Mouse (Mus musculus) CD4-positive, CD25-positive, alpha-beta regulatory T cell, adult 4 months (primary cell): Measurements from ENCODE around the gene Qsox2. TPM values are rescaled to one million over a fixed set of nuclear protein-coding genes. Genes with fewer than 3 reads are reported as not detected.

Experiments
- ATAC-seq: one replicate; pipeline ENCODE4 v1.8.0; 2017
- polyA plus RNA-seq, 2 experiments: library from polyadenylated mRNA; unstranded; fragments of 100-300 nt; shearing (Covaris generic); gene quantifications; one replicate each; pipeline ENCODE4 v1.2.1; 2017

The Qsox2 gene
- polyA plus RNA-seq, 2 experiments from 2014 or later = 2.0 to 2.1 TPM

DNA sequence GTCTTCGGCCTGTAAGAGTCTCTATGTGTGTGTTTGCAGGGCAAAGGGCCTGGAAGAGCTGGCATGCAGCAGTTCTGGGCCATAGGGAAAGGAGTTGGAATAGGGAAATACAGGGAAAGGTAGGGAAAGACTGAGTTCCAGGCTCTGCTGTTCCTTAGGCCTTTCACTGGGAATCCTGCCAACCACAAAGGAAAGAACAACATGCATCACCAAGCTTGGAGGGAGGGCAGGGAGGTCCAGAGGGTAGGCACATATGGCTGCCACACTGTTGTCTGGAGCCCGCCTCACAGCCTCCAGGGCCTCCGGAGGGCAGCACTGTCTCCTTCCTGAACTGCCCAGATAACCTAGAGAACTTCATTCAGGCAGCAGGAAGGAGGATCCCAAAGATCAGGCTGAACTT, 13.4 kb downstream of the Qsox2 start:
- no peak for ATAC-seq

DNA sequence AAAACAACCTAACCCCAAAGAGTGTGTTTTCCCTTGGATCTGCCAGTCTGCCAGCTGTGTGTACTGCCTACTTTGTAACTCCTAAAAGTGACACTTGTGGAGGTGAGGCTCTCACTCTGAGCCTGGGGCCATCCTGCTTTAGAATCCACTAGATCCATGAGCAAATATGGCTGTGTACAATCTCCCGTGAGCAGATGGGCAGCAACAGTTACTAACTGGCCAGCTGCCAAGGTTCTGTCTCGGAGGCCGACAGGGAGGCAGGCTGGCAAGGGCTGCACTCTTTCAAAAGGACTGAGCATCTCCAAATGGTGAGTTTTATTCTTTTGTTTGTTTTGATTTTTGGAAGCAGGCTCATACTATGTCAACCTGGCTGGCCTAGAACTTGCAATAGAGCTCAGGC, 22.8 kb downstream of the Qsox2 start:
- ATAC-seq = no peak

- no peak for ATAC-seq
These were observed 27.8 kb downstream of the Qsox2 start for GRCm38 (mm10) chr2:26209566-26209965.

DNA sequence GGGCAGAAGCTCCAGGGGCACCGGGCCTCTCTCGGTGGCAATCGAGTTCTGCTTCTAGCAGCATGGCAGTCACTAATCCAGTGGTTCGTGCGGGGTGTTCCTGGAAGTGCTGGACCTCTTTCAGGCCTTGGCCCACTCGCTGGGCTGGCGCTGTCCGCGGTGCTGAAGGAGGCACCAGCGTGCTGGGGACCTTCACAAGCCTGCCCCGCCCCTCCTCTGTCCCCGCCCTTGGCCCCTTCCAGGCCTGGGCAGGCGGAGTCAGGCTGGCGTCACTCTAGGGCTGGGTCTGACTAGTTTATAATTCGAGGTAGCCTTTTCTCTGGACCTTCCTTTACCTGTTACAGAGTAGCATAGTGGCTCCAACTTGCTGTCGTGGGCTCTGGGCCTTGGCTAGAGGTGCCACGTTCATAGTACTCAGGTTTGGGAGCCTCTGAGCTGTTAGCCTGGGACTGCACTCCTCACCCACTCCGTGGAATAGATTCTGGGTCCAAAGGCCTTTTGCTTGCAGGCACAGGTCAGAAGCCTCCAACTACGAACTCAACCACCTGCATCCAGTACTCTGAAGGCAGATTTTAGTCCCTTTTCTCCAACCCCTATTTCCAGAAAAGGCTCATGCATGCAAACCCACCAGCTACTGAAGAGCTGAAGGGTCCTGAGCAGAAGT, 29.1 kb downstream of the Qsox2 start, which contains the start of gene Lhx3:
Gene Lhx3 (minus strand): TSS at position 164 of the 664 bp plus-strand sequence.
- ATAC-seq = no peak

DNA sequence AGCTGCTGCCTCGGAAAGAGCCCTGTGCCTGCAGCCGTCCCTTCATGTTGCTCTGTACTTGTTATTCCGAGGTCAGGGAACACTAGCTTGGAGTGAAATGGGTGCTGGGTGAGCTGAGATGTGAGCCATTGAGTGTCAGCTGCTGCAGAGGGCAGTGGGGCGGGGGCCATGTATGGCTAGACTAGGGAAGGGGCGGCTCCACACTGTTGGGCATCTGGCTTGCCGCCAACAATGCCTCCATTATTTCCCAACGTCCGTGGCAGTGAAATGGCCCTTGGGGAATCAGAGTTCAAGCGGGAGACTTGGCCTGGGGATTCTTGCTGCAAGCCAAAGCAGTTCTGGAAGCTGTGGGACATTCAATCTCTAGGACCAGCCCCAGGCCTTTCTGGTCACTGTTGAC, 29.8 kb downstream of the Qsox2 start:
- ATAC-seq = no peak

- ATAC-seq = no peak
These were observed 31.6 kb downstream of the Qsox2 start for GRCm38 (mm10) chr2:26205761-26206160.

DNA sequence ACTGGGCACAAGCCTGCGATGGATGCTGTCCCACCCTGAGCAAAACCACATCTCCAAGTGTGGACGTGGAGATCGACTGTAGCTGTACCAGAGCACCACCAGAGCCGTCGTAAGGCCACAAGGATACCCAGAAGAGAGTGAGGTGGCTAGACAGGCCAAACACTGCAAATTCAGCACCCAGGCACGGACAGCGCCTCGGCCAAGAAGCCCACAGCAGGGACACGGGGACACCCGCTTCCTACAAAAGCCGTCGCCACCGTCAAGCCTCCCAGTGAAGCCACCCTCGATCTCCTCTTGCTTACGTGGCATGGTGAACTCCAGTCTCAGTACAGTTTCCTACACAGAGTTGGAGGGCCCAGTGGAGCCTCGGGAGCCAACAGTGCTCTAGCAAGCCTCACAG, 32.2 kb downstream of the Qsox2 start:
- ATAC-seq = no peak

DNA sequence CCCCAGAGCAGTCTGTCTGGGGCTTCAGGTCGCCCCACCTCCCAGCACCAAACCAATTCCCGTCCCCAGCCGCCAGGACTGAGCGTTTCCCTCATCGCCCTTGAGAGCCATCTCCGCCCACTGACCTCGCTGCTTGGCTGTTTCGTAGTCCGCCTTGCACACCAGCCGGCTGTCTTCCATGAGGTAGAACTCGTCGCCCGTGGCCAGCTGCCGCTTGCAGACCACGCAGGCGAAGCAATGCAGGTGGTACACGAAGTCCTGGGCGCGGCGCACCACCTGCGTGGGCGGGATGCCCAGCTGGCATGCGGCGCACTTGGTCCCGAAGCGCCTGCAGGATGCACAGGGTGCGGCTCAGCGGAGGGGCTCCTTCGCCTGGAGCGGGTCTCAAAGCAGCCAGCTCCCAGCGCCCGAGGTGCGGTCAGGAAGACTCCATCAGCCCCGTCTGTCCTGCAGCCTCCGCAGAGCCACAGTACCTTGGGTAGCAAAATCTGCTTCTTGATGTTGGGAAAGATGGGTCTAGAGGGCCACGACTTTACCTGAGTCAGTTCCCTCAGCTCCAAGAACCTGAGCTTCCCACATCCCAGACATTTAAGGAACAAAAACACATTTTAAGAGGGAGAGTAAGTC, 34.4 kb downstream of the Qsox2 start:
- no peak for ATAC-seq

DNA sequence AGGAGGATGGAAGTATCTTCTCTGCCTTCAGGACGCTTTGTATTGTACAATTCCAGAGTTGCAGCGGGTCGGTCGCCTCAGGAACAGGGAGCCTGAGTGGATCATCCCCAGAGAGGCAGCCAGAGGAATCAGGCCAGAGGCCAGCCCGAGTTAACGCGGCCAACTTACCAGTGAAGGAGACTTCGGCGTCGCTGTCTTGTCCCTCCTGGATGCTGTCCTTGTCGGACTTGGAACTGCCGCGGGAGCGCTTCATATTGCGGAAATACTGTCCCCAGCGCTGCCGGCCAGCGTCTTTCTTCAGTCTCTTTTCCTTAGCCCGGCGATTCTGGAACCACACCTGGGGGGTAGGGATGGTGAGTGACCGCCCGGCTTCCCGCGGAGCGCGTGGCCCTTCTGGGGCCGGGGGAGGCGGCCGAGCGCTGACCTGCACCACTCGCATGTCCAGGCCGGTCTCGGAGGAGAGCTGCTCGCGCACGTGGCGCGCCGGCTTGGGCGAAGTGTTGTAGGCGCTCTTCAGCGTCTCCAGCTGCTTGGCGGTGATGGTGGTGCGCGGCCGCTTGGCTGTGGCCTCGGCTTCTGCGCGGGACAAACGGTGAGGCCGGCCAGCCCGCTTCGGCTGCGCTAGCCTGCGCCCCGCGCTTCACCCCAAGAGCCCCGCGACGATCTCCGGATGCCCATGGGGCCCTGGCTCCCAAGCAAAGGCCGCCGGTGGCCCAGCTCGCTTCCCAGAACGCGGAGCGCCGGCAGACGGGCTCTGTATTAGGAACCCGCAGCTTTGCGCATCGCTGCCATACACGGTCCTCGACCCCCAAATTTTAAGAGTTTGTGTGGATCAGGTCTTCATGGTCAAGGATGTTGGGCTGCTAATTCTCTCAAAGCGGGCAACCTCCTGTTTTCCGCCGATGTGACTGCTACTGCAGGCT, 35.1 kb downstream of the Qsox2 start:
- ATAC-seq = no peak

DNA sequence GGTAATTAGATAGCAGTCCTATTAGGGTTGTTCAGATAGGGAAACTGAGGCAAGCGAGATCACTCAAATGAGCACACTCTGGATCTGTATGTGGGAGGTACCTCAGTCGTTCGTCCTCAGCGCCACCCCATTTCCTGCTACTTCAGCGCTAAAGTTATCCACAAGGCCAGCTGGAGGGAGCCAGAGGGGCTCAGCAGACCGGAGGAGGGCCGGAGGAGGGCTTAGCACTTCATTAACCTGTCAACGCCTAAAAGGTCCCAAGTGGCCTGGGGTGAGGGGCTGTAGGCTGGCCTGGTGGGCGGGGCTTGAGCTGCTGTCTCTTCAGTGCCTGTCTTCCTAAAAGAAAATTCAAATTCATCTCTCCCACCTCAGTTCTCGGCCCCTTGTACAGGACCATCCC, 38.8 kb downstream of the Qsox2 start:
- ATAC-seq = no peak

- no peak for ATAC-seq
These were observed 42.6 kb downstream of the Qsox2 start for GRCm38 (mm10) chr2:26194552-26195339.

GRCm38 (mm10) chr2:26188517-26188916, 48.8 kb downstream of the Qsox2 start:
- no peak for ATAC-seq

DNA sequence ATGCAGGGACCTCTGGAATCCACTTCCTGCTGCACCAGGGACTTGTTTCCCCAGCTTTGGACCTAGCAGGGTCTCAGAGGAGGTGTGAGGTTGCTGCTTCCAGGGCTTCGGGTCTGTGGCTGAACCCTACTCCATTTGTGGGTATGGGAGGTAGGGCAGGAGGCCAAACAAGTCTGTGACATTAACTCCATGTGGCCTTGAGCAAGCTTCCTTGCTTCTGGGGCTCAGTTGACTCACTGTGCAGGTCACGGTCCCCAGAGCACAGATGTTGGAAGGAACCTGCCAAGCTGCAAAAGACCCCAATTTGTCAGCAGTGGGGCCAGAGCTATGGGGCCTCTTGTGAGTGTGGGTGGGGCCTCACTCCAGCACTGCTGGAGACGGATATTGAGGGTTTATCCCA, 53.0 kb downstream of the Qsox2 start:
- no peak for ATAC-seq

DNA sequence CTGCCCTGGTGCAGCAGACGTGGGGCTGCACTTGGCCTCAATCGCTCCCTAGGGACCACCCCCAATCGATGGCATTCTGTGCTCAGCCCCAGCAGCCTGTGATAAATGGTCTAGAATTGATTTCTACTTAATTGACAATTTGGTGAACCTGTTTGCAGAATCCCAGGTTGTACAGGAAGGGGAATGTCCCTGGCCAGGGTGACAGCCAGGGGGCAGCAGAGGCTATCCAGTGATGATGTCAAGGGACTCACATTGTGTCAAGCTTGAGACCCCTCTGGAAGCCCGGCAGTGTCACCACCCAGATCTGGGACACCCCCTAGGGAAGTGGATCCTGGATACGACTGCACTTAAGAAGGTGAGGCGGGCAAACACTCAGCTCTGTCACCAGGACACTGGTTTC, 54.7 kb downstream of the Qsox2 start:
- no peak for ATAC-seq

DNA sequence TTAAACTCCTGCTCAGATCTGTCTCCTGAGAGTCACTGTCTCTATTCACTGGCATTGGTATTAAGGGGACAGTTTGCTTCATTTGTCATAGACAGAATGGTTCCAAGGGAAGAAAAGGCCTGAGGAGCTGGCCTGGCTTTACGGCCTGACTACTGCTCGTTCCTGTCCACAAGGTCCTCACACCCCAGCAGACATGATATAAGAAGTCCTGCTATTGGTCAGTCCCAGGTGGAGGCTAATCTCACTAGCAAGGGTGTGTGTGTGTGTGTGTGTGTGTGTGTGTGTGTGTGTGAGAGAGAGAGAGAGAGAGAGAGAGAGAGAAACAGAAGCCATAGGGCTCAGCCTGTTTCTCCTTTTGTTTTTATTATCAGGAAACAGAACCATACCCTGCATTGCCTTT, 60.1 kb downstream of the Qsox2 start:
- ATAC-seq = no peak

- ATAC-seq = no peak
These were observed 60.6 kb downstream of the Qsox2 start for GRCm38 (mm10) chr2:26176731-26177130.

DNA sequence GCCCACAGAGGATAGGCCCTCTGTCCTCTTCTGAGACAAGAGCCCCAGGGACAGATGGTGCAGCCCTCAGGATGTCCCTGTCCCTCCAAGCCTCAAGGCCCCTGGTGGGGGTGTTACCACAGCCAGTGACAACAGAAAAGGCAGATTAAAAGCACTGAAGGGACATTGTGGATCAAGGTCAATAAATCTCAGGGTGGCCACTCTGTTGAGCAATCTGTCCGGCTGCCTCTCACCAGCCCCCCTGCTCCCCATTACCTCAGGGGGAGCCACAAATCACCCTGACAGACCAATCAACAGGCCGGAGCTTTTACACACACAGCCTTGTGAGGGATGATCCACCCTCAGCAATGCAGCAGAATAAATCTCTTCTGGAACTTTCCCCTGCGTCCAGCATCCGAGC, 62.1 kb downstream of the Qsox2 start:
- ATAC-seq = no peak

- ATAC-seq = no peak
These were observed 65.2 kb downstream of the Qsox2 start for GRCm38 (mm10) chr2:26172166-26172565.

DNA sequence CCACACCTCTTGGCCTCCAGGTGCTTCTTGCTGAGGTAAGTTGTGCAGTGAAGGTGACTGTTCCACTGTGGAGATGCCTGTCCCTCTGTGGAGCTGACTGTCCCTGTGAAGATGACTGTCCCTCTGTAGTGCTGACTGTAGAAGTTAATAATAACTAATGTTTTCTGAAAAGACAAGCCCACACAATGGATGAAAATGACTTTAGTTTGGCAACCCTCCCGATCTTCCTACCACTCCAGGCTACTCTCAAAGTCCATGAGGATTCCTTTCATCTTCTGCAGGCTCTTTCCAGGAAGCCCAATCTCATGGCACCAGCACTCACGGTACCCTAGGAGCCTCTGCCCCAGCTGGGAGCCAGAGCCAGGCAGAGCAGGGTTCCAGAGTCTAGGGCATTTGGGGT, 66.9 kb downstream of the Qsox2 start:
- ATAC-seq = no peak

GRCm38 (mm10) chr2:26168843-26169579, 68.3 kb downstream of the Qsox2 start:
- no peak for ATAC-seq

DNA sequence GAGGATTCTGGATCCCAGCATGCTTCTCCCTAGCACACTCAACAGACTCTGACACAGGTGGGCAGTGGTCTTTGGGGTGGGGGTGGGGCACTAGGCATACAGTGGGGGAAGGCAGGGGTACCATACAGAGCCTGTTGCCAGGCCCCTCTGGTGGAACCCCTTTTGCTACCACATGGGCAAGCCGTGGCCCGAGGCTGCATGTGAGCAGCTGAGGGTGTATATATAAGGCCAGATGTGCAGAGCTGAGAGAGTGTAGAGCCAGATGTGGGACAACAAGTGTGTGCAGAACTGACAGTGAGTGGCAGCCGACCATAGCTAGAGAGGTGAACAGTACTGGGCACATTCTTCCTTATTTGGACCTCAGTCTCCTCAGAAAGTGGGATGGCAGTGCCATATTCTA, 70.4 kb downstream of the Qsox2 start:
- ATAC-seq = no peak
